Mouse (Mus musculus) stomach, embryonic 14.5 days (tissue): Measurements from ENCODE around the gene Mlh3. TPM values are rescaled to one million over a fixed set of nuclear protein-coding genes. Genes with fewer than 3 reads are reported as not detected.

Experiments
- ATAC-seq: fragments of 200-750 bp; cut with Nextera tagmentation; 2 replicates; pipeline ENCODE4 v1.8.0; 2017; ENCODE audit warnings: low read depth, moderate TSS enrichment; ENCODE audit not compliant: insufficient number of reproducible peaks, insufficient read depth, low FRiP score
- H3K27ac ChIP-seq: fragments of 300-500 bp; sonication (generic); 2 replicates; pipeline ENCODE4 v1.5.1; 2014; ENCODE audit warnings: mild to moderate bottlenecking, low read length, moderate library complexity, mixed read lengths
- H3K27me3 ChIP-seq: fragments of 300-500 bp; sonication (generic); 2 replicates; pipeline ENCODE4 v1.6.1; 2014; ENCODE audit warnings: low read length, control low read depth, mixed read lengths; ENCODE audit not compliant: control insufficient read depth, insufficient read depth
- H3K36me3 ChIP-seq: fragments of 300-500 bp; sonication (generic); 2 replicates; pipeline ENCODE4 v1.6.1; 2014; ENCODE audit warnings: mild to moderate bottlenecking, control low read depth, low read length, moderate library complexity, mixed read lengths; ENCODE audit not compliant: control insufficient read depth, insufficient read depth
- H3K4me1 ChIP-seq: fragments of 300-500 bp; sonication (generic); 2 replicates; pipeline ENCODE4 v1.6.1; 2014; ENCODE audit warnings: low read length, control low read depth, mixed read lengths; ENCODE audit not compliant: control insufficient read depth, insufficient read depth
- H3K4me2 ChIP-seq: fragments of 300-500 bp; sonication (generic); replicated peaks from 2 replicates; pipeline ENCODE4 v1.6.1; 2014; ENCODE audit warnings: low read depth, low read length, control low read depth
- H3K4me3 ChIP-seq: fragments of 300-500 bp; sonication (generic); 2 replicates; pipeline ENCODE4 v1.5.1; 2014; ENCODE audit warnings: low read depth, low read length, control low read depth
- H3K9ac ChIP-seq: fragments of 300-500 bp; sonication (generic); replicated peaks from 2 replicates; pipeline ENCODE4 v1.6.1; 2014; ENCODE audit warnings: low read depth, mild to moderate bottlenecking, control low read depth, low read length, moderate library complexity, mixed read lengths
- H3K9me3 ChIP-seq: fragments of 300-500 bp; sonication (generic); 2 replicates; pipeline ENCODE4 v1.6.1; 2016; ENCODE audit warnings: low read depth, low read length, control low read depth; ENCODE audit not compliant: control insufficient read depth
- WGBS: fragments of 180-500 bp; shearing (Covaris S2); extraction: QIAGEN DNeasy Blood & Tissue Kit; methylation state at CpG from one replicate; pipeline ENCODE4 v1.1.7; 2014; 5-methylcytosine and 5-hydroxymethylcytosine counted together
- polyA plus RNA-seq: library from polyadenylated mRNA; unstranded; fragments of >200 nt; fragmentation: Nextera tagmentation; extraction: Ambion mirVana; gene quantifications from 2 replicates; pipeline ENCODE4 v1.2.1, GENCODE M21; 2014

Gene Mlh3
- polyA plus RNA-seq, 1 experiment from 2014 or later = 9.0 TPM

- no peak for ATAC-seq
- no peak overlapping the region for H3K9ac ChIP-seq
- no peak overlapping the region for H3K27ac ChIP-seq
- 83% methylated on average over 21 of the region's 21 CpGs for WGBS
- H3K27me3 ChIP-seq = no peaks in the 10 kb centered on the region
- H3K4me2 ChIP-seq = no peak overlapping the region
- H3K4me1 ChIP-seq = no peaks in the 10 kb centered on the region
- H3K36me3 ChIP-seq = no peaks in the 10 kb centered on the region
- H3K9me3 ChIP-seq = no peaks in the 10 kb centered on the region
- no peak overlapping the region for H3K4me3 ChIP-seq
Measured at GRCm38 (mm10) chr12:85233376-85234358, 36.7 kb downstream of the Mlh3 start.

GRCm38 (mm10) chr12:85227876-85228599, 42.4 kb downstream of the Mlh3 start:
- ATAC-seq = no peak
- Histone ChIP-seq H3K27me3 (no peaks in the 10 kb centered on the region), H3K4me1 (peaks cover 4% of the 10 kb centered on the region; the same call in 1 of the 2 replicates), H3K36me3 (peaks cover 28% of the 10 kb centered on the region), H3K9me3 (no peaks in the 10 kb centered on the region), H3K4me3 (no peak overlapping the region), H3K9ac (no peak overlapping the region), H3K4me2 (no peak overlapping the region), H3K27ac (no peak overlapping the region)
- WGBS = 66% methylated on average over 15 of the region's 15 CpGs

GRCm38 (mm10) chr12:85227227-85227626, 43.2 kb downstream of the Mlh3 start:
- peaks cover 4% of the 10 kb centered on the region; the same call in 1 of the 2 replicates for H3K4me1 ChIP-seq
- H3K27me3 ChIP-seq = no peaks in the 10 kb centered on the region
- 37% methylated on average over 7 of the region's 7 CpGs for WGBS
- no peaks in the 10 kb centered on the region for H3K9me3 ChIP-seq
- no peak overlapping the region for H3K4me2 ChIP-seq
- H3K36me3 ChIP-seq = peaks cover 34% of the 10 kb centered on the region
- ATAC-seq = no peak
- H3K27ac ChIP-seq = no peak overlapping the region
- no peak overlapping the region for H3K4me3 ChIP-seq
- H3K9ac ChIP-seq = no peak overlapping the region

GRCm38 (mm10) chr12:85219905-85220290, 50.5 kb downstream of the Mlh3 start:
- Histone ChIP-seq H3K27me3 (no peaks in the 10 kb centered on the region), H3K9me3 (no peaks in the 10 kb centered on the region), H3K27ac (0 out of 2 replicates have a peak overlapping the region, but pooled peaks have one; percentile 48), H3K9ac (peak overlapping the region; percentile 58), H3K4me1 (peaks cover 14% of the 10 kb centered on the region; the same call in 1 of the 2 replicates), H3K4me3 (peak overlapping the region; percentile 84), H3K4me2 (peak overlapping the region; percentile 90), H3K36me3 (peaks cover 16% of the 10 kb centered on the region)
- ATAC-seq = no peak
- 3% methylated on average over 12 of the region's 12 CpGs for WGBS

GRCm38 (mm10) chr12:85219236-85219904, 51.0 kb downstream of the Mlh3 start, which contains the start of gene Eif2b2:
Gene Eif2b2, plus strand, starts transcription at chr12:85219481.
- Histone ChIP-seq H3K4me3 (peak within 1 kb of the TSS; percentile 84), H3K27me3 (no peaks in the 10 kb centered on the region), H3K4me2 (peak within 1 kb of the TSS; percentile 90), H3K27ac (peak within 1 kb of the TSS; percentile 48; the same call in 1 of the 2 replicates), H3K36me3 (peaks cover 11% of the 10 kb centered on the region), H3K4me1 (peaks cover 14% of the 10 kb centered on the region; the same call in 1 of the 2 replicates), H3K9ac (peak within 1 kb of the TSS; percentile 58), H3K9me3 (no peaks in the 10 kb centered on the region)
- WGBS = under 1% methylated on average over 54 of the region's 54 CpGs
- peak; percentile 99 for ATAC-seq

- Histone ChIP-seq H3K4me3 (no peak overlapping the region), H3K9me3 (no peaks in the 10 kb centered on the region), H3K36me3 (peaks cover 3% of the 10 kb centered on the region; the same call in 1 of the 2 replicates), H3K27ac (no peak overlapping the region), H3K4me2 (no peak overlapping the region), H3K9ac (no peak overlapping the region), H3K4me1 (peaks cover 14% of the 10 kb centered on the region; the same call in 1 of the 2 replicates), H3K27me3 (no peaks in the 10 kb centered on the region)
- peak; percentile 66 for ATAC-seq
- 71% methylated on average over 2 of the region's 2 CpGs for WGBS
Measured at GRCm38 (mm10) chr12:85217733-85218310, 52.6 kb downstream of the Mlh3 start.

- Histone ChIP-seq H3K4me1 (peaks cover 8% of the 10 kb centered on the region; the same call in 1 of the 2 replicates), H3K9me3 (no peaks in the 10 kb centered on the region), H3K4me2 (no peak overlapping the region), H3K27me3 (no peaks in the 10 kb centered on the region), H3K4me3 (no peak overlapping the region), H3K27ac (no peak overlapping the region), H3K36me3 (no peaks in the 10 kb centered on the region), H3K9ac (no peak overlapping the region)
- WGBS = 77% methylated on average over 5 of the region's 5 CpGs
- ATAC-seq = no peak
Measured at GRCm38 (mm10) chr12:85215031-85215430, 55.4 kb downstream of the Mlh3 start.
